Mouse (Mus musculus) MEL-GATA-1-ER (cell line): ENCODE data around the gene Arhgef11.

ENCODE experiments used
- DNase-seq: peaks from one replicate; pipeline ENCODE4 v3.0.0-alpha.2; 2012; ENCODE audit warnings: low read depth; ENCODE audit errors: extremely low read depth

Gene Arhgef11

DNA sequence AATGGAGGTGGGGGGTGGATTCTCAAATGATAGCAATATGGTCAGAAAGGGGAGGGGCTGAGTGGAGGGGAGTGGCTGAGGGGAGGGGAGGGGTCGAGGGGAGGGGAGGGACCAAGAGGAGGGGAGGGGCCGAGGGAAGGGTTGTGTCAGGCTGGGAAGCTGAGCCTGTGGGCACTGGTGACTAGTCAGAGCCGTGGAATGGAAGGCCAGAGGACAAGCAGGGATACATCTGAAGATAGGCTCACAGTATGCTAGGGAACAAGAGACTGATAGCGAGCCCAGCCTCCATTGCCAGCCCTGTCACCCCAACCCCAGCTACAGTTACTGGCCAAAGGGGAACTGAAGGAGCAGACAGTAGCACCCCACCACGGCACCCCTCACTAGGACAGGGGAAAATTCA, 141.3 kb downstream of the Arhgef11 start:
- DNase-seq: peak; percentile 22

DNA sequence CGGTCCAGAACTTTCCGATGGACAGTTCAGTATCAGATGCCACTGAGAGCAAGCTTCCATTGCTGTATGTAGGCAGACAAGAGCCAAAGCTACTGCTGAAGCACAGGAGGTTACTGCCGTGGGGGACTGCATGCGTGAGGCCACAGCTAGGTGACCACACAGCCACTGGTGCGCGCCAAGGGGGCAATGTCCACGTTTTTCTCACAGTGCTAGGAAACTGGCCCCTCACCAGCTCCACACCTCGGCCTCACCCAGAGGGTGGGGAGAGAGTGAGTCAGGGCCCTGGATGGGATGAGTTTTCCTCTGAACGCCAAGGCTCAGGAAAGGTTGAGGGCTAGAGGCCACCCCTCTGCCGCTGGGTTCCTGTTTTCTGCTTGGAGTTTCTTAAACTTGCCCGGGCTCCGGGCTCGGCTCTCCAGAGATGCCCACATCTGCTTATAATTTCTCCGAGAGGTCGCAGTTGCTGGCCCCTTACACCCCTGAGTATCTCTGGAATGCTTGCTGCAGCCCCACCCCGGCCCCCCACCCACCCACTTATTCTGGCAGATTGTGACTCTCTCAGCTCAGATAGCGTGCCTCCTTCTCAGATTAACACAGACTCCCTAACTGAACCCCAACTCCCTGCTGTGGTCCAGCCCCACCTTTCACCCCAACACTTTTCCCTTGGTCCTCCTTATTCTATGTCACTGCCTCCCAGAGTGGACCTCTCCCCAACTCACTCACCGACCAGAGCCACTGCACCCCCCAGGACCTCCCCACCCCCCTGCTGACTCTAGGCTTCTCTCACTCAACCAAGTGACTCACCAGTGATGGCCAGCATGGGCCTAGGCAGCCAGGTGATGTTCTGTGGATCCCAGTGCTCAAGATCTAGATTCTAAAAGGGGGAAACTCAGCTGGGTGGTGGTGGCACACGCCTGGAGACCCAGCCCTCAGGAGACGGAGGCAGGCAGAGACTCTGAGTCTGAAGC, 144.3 kb downstream of the Arhgef11 start:
- no peak for DNase-seq

GRCm38 (mm10) chr3:87763202-87763601, 145.8 kb downstream of the Arhgef11 start:
- DNase-seq: no peak

DNA sequence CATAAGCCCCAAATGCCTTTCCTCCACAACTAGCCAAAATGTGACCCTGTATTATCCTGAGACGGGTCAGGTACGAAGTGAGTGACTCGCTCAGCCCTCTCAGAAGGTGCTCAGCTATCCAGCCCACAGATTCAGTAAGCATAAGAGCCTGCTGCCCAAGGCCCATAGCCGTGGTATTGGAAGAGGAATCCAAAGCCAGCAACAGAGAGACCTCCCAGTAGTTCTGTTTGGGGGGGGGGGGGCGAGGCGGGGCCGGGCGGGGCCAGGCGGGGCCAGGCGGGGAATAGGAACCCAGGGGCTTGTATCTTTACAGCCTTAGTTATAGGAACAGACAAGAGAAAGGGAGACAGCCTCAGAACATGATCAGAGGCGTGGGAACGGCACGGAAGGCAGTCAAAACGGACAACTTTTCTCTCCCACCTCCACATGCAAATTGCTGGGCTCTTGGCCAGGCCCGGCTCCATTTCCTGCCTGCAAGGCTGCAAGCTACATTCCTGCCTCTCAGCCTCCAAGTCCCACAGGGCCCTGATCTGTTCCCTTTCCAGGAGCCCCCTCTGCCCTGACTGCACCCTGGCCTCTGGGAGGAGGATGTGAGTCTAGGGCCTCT, 146.4 kb downstream of the Arhgef11 start:
- no peak for DNase-seq

DNA sequence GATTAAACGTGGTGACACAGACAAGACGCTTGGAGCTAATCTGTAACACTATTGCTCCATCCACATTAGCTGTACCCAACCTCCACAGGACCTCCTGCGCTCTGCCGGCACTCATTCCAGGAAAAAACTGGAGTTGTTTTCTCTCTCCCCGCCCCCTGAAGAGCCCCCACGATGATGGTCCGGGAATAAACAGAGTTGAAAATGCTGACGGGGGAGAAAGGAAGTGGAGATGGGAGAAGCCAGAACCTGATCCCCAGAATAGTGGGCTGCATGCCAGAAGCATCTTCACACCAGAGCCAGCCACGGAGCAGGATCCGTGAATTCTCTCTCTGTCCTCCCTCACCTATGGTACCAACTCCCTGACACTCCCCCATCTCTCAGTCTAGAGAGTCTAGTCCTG, 147.1 kb downstream of the Arhgef11 start:
- no peak for DNase-seq

DNA sequence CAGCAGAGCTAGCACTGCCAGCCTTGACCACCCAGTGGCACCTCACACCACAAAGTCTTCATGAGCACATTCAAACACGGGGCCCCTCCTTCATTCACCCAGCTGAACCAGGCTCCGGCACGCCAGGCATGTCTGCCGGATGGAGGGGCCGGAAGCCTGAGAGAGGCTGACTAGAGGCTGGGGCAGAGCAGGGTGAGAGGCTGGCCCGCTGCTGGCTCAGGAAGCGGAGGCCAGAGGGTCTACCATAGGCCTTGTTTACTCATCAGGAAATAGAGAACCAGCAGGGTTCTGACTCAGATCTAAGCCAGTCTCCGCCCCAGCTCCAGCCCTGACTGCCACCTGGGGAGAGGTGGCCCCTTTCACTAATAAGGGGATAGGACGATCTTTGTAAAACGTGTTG, 147.7 kb downstream of the Arhgef11 start:
- no peak for DNase-seq

DNA sequence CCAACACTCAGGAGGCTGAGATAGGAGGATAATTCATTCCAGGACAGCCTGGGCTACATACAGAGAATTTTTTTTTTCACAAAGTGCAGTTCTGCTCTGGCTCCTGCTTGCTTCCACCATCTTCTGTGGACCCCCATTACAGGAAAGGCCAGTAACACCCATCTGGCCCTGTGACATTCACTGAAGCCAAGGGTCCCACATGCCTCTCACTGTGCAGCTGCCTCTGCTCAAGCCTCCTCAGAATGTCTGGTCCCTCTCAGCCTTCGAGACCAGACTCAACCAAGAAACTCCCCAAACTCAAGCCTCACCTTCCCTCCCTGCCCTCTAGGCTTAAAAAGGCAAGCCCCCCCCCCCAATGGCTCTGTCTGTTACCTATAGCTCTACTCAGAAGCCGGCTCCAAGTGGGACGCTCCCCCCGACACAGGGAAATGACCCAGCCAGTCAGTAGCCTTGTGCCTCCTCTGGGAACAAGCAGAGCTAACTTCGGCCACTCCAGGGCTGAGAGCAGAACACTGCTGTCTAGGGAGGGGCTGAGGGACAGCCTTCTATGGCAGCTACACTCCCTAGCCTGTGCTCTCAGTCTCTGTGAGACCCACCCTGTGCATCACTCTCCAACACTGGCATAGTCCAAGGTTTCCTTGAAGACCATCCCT, 148.4 kb downstream of the Arhgef11 start:
- no peak for DNase-seq

DNA sequence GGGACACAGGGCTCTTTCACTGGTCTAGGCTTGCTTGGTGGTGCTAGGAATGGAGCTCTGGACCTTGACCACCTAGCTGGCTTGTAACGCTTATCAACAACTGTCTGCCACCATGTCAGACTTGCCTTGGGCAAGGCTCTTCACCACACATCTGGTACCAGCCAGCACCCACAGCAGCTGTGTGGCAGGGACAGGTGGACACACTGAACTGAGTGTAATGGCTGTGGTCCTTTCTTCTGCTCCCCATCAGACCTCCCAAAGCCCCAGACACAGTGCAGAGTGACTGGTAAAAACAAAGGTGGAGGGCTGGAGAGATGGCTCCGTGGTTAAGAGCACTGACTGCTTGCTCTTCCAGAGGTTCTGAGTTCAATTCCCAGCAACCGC, 148.9 kb downstream of the Arhgef11 start:
- DNase-seq: no peak

DNA sequence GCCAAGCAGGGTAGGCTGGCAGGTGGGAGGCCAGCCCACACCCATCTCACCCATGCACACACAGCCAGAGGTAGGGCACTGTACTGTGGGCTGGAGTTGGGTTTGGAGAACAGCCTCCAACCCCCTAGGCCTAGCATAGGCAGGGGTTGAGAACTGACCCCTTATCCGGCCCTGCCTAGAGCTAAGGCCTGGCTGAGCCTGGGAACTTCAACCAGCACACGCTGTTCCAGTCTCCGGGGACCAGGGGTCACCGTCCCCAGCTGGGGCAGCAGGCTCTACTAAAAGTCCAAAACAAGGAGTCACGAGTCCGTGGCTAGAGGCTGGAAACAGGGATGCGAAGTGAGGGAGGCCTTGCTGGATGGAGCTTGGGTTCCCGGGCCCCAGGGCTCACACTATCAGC, 150.4 kb downstream of the Arhgef11 start:
- DNase-seq: no peak

GRCm38 (mm10) chr3:87768431-87768830, 151.1 kb downstream of the Arhgef11 start:
- DNase-seq: no peak

DNA sequence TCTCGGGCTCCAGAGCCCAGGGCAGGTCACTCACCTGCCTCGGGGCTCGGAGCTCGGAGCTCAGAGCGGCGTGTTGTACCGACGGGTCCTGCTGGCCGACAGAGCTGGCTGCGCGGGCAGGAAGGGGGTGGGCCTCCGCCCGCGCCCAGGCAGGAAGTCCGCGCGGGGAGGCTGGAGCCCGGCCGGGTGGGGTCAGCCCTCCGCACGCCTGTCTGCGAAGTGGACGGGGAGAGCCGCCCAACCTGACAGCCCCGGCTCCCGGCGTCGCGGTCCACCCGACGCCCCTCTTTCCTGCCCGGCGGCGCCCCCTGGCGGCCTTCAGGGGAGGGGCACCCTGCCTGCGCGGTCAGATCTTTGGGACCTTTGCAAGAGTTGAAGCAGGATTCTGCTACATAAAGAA, 151.5 kb downstream of the Arhgef11 start:
- DNase-seq: peak; percentile 47

GRCm38 (mm10) chr3:87769506-87769905, 152.1 kb downstream of the Arhgef11 start:
- DNase-seq: no peak

GRCm38 (mm10) chr3:87770280-87770679, 152.9 kb downstream of the Arhgef11 start:
- peak; percentile 51 for DNase-seq

GRCm38 (mm10) chr3:87771088-87771487, 153.7 kb downstream of the Arhgef11 start:
- no peak for DNase-seq

DNA sequence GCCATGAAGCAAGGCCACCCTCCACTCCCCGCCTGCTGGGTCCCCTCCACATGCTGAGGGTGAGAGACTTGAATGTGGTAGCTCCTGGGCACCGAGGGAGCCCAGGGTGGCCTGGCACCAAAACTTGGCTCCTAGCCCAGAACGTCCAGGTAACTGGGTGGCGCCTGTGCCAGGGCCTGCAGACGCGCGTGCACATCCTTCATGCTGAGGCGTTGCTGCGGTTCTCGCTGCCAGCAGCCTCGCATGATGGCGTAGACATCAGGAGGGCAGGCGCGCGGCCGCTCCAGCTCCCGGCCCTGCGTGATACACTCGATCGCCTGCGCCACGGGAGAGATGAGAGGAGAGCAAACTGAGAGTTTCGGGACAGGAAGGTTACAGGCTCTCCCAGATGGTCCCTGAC, 160.9 kb downstream of the Arhgef11 start:
- no peak for DNase-seq

GRCm38 (mm10) chr3:87779086-87779485, 161.7 kb downstream of the Arhgef11 start:
- no peak for DNase-seq

DNA sequence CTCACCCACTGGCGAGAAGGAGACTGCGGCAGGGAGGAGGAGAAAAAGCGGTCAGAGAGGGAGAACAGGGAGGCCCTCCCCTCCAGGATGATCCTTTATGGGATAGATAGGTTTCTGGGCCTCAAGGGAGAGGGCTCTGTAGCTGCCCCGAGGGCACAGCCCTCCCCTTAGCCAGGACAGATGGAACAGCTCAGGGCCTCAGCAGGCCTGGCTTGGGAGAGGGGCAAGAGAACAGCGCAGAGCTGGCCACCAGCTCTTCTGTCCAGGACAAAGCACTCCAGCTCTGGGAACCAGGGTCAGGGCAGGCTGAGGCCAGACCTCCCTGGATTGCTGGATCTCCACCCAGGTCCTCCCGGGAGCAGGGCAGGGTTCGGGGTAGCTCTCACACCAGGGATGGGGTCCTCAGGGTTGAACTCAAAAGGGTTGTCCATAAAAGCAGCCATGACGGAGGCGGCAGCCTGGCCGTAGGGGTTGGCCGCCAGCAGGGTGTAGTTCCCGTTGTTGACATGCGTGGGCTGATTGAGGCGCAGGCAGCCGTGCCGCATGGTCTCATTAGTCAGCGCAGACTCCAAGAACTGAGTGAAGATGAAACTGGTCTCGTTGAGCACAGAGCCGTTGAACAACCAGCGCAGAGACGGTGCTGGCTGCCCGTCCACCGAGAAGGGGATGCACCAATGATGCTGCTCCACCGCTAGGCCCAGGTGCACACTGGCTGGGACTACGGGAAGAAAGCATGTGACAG, 166.1 kb downstream of the Arhgef11 start:
- no peak for DNase-seq

DNA sequence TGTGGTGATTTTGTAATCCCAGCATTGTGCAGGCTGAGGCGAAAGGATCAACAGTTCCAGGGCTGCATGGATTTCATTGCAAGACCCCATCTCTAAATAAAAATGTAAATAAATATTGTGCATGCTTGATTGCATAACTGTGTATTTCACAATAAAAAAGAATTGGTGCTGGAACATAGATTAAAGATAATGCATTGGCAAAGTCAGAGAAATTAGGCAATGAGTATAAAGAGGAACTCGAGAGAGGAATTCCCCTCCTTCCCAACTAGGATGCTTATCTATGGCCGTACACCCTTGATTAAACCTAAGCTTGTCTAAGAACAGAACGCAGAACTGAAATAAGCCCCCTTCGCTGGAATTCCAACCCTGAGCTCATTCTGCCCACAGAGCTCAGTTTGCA, 167.8 kb downstream of the Arhgef11 start:
- no peak for DNase-seq

- no peak for DNase-seq
Measured at GRCm38 (mm10) chr3:87785626-87786214, 168.4 kb downstream of the Arhgef11 start.
